Mouse (Mus musculus) kidney, embryonic 16.5 days (tissue): ENCODE results near the gene Mmp28. TPM values are rescaled to one million over a fixed set of nuclear protein-coding genes. Genes with fewer than 3 reads are reported as not detected.
A peak's percentile ranks its signal among the peaks of the same experiment; 100 is the strongest.

Experiments used
- ATAC-seq: fragments of 200-750 bp; cut with Nextera tagmentation; 2 replicates; pipeline ENCODE4 v1.8.0; 2017; ENCODE audit warnings: moderate TSS enrichment; ENCODE audit not compliant: low FRiP score, low TSS enrichment
- H3K27ac ChIP-seq: fragments of 300-500 bp; sonication (generic); 2 replicates; pipeline ENCODE4 v1.5.1; 2014; ENCODE audit warnings: low read length
- H3K27me3 ChIP-seq: fragments of 300-500 bp; sonication (generic); 2 replicates; pipeline ENCODE4 v1.6.1; 2014; ENCODE audit warnings: low read length, control low read depth, mixed read lengths; ENCODE audit not compliant: insufficient read depth
- H3K36me3 ChIP-seq: fragments of 300-500 bp; sonication (generic); 2 replicates; pipeline ENCODE4 v1.6.1; 2014; ENCODE audit warnings: low read length, control low read depth, mixed read lengths; ENCODE audit not compliant: insufficient read depth
- H3K4me1 ChIP-seq: fragments of 300-500 bp; sonication (generic); 2 replicates; pipeline ENCODE4 v1.6.1; 2014; ENCODE audit warnings: low read length, control low read depth, mixed read lengths; ENCODE audit not compliant: insufficient read depth
- H3K4me2 ChIP-seq: fragments of 300-500 bp; sonication (generic); replicated peaks from 2 replicates; pipeline ENCODE4 v1.6.1; 2014; ENCODE audit warnings: low read depth, low read length
- H3K4me3 ChIP-seq: fragments of 300-500 bp; sonication (generic); 2 replicates; pipeline ENCODE4 v1.5.1; 2014; ENCODE audit warnings: mild to moderate bottlenecking, low read length
- H3K9ac ChIP-seq: fragments of 300-500 bp; sonication (generic); replicated peaks from 2 replicates; pipeline ENCODE4 v1.6.1; 2014; ENCODE audit warnings: low read length
- H3K9me3 ChIP-seq: fragments of 300-500 bp; sonication (generic); 2 replicates; pipeline ENCODE4 v1.6.1; 2016; ENCODE audit warnings: low read length, control low read depth
- WGBS: fragments of 180-500 bp; shearing (Covaris S2); extraction: QIAGEN DNeasy Blood & Tissue Kit; methylation state at CpG from one replicate; pipeline ENCODE4 v1.1.7; 2014; 5-methylcytosine and 5-hydroxymethylcytosine counted together
- polyA plus RNA-seq: library from polyadenylated mRNA; unstranded; fragments of >200 nt; fragmentation: Nextera tagmentation; extraction: Ambion mirVana; gene quantifications from 2 replicates; pipeline ENCODE4 v1.2.1, GENCODE M21; 2015

Mmp28 gene
- polyA plus RNA-seq, 1 experiment from 2014 or later, result 1.7 TPM

DNA sequence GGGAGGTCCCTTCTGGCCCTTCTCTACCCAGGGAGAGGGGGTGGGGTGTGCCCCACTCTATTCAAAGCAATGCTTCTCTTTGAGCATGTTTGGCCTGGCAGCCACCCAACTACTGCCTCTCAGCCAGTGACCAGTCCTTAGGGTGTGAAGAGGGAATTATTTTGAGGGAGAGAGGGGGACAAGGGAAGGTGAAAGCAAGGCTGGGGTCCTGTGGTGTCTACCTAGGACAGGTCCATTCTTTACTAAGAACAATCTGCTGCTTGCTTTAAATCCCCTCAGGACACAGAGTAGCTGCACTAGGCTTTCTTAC lies 14.0 kb downstream of the Mmp28 start:
- no peaks in the 10 kb centered on the region for H3K9me3 ChIP-seq
- no peak overlapping the region for H3K9ac ChIP-seq
- H3K4me3 ChIP-seq, result no peak overlapping the region
- no peaks in the 10 kb centered on the region for H3K36me3 ChIP-seq
- peaks cover 18% of the 10 kb centered on the region for H3K27me3 ChIP-seq
- H3K4me2 ChIP-seq, result no peak overlapping the region
- 0 out of 2 replicates have a peak, but pooled peaks have one; percentile 60 for ATAC-seq
- H3K4me1 ChIP-seq, result peaks cover 31% of the 10 kb centered on the region
- peak overlapping the region; percentile 41 for H3K27ac ChIP-seq

DNA sequence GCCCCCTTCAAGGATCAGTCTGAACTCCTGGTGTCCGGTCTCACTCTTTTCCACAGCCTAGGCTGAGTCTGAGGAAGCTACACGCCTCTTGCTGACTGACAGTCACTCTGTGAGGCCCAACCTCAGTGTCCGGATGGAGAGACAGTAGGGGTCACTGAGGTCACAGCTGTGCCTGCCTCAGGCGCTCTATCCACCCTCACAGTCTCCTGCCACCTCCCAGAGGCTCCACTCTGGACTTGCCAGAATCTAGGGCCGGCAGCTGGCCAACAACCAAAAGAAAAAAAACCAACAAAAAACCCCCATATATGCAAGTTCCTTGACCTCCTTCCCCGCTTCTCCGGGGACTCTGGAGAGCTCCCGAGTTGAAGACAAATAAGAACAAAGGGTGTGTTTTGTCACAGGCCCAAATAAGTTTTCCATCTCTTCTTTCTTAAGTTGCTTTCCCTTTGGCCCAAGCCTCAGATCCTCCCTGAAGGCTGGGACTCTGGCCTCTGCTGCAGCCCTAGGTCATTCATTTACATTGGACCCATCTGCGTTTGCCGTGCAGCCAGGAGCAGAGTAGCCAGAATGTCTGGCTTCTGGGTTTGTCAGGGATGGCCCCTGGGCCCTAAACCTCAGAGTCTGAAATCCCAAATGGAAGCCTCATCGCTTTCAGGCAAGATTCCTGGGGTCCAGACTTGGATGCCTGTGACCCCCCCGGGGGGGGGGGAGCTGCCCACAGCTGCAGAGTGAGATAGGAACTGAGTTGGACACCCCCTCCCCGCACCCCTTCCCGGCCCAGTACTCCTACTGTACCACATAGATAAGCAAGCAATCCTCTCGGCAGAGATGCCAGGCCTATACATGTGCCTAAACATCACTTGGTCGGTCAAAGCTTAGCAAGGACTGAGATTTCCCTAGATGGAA lies 14.6 kb downstream of the Mmp28 start:
- H3K9ac ChIP-seq, result no peak overlapping the region
- 44% methylated on average over 16 of the region's 16 CpGs for WGBS
- H3K4me2 ChIP-seq, result no peak overlapping the region
- no peak overlapping the region for H3K4me3 ChIP-seq
- H3K27me3 ChIP-seq, result peaks cover 24% of the 10 kb centered on the region
- H3K27ac ChIP-seq, result peak overlapping the region; percentile 41
- H3K36me3 ChIP-seq, result no peaks in the 10 kb centered on the region
- peaks cover 34% of the 10 kb centered on the region for H3K4me1 ChIP-seq
- H3K9me3 ChIP-seq, result no peaks in the 10 kb centered on the region
- ATAC-seq, result 0 out of 2 replicates have a peak, but pooled peaks have one; percentile 27

DNA sequence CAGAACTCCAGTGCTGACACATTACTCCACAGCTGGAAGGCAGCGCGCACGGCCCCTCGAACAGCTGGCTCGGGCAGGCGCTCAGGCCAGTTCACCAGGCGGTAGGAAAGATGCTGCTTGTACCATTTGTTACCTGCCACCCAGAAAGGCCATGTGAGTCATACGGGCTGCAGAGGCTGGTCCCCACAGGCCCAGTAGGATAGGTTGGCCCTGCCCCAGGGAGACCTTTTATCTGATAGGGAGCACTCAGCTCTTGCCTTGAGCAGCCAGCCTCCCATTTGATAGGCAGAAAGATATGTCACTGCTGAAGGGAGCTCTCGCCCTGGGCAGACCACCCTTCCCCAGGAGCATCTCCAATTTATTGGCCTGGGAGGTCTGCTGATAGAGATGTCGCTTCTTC lies 15.3 kb downstream of the Mmp28 start:
- Histone ChIP-seq H3K27ac (no peak overlapping the region), H3K4me2 (no peak overlapping the region), H3K9me3 (no peaks in the 10 kb centered on the region), H3K9ac (no peak overlapping the region; the same call in 1 of the 2 replicates), H3K4me3 (no peak overlapping the region), H3K27me3 (peaks cover 29% of the 10 kb centered on the region), H3K36me3 (no peaks in the 10 kb centered on the region), H3K4me1 (peaks cover 34% of the 10 kb centered on the region)
- 70% methylated on average over 10 of the region's 10 CpGs for WGBS
- ATAC-seq, result no peak

DNA sequence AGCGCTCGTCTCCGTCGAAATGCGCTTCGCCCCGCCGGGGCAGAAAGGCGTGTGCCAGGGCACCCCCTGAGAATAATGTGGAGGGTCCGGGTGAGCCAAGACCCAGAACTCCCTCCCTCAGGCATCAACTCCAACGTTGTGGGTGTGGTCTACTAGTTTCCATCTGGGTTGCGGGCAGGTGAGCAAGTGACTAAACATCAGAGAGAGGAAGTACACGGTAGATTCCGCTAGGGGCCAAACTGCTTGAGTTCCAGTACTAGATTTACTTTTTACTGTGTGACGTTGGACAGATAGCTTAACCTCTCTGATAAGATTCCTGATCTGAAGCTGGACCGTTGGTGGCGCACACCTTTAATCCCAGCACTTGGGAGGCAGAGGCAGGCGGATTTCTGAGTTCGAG lies 17.9 kb downstream of the Mmp28 start:
- peak overlapping the region; percentile 36 for H3K4me3 ChIP-seq
- 0 out of 2 replicates have a peak overlapping the region, but pooled peaks have one; percentile 29 for H3K9ac ChIP-seq
- 29% methylated on average over 19 of the region's 19 CpGs for WGBS
- peaks cover 46% of the 10 kb centered on the region for H3K27me3 ChIP-seq
- H3K27ac ChIP-seq, result no peak overlapping the region
- no peaks in the 10 kb centered on the region for H3K36me3 ChIP-seq
- H3K4me1 ChIP-seq, result peaks cover 34% of the 10 kb centered on the region
- ATAC-seq, result no peak
- H3K9me3 ChIP-seq, result no peaks in the 10 kb centered on the region
- peak overlapping the region; percentile 45 for H3K4me2 ChIP-seq

DNA sequence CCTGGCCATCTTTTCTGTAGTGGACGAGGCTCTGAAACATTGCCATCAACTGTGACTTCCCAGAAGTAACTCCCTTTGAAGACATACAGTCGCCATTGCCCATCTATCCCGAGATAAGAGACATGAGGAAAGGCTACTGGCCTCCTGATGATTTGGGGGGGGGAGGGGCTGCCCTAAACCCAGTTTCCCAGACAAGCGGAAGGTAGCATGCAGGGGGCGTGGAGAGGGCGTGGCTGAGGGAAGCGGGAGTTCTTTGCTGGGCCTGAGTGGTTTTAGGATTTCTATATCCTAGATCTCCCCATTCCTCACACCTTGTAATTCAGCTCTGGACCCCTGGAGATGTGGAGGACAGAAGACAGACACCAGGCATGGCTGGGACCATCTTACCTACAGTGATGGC lies 19.0 kb downstream of the Mmp28 start:
- Histone ChIP-seq H3K9ac (no peak overlapping the region), H3K4me2 (no peak overlapping the region), H3K4me3 (no peak overlapping the region), H3K27ac (no peak overlapping the region), H3K27me3 (peaks cover 46% of the 10 kb centered on the region), H3K36me3 (no peaks in the 10 kb centered on the region), H3K4me1 (peaks cover 26% of the 10 kb centered on the region), H3K9me3 (no peaks in the 10 kb centered on the region)
- WGBS, result 5% methylated on average over 7 of the region's 7 CpGs
- ATAC-seq, result no peak

DNA sequence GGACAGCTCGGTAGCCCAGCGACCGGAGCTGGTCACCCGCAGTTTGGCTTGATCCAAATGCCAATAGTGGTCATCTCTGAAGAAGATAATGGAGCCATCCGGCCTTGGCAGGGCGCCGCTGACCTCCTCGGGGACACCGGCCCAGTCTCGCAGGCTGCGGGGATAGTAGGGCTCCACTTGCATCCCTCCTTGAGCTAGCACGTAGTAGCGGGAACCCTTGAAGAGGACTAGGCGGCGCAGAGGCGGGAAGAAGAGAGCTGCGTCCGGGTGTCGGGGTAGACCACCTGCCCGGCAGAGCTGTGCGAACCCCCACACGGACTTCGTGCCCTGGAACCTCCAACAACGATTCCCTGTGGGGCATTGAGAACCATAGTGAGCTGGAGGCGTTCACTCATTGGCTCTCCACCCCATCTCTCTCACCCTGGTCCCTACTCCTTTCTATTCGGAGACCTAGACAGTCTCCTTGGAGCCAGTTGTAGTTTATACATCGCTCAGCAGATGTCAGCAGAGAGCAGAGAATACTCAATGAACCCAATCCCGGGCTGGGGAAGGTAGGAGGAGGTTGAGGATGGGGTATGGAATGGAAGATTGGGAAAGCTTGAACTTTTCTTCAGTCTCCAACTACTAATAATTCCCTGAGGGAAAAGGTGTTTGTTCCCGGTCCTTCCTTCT lies 20.1 kb downstream of the Mmp28 start:
- WGBS, result 12% methylated on average over 29 of the region's 29 CpGs
- 0 out of 2 replicates have a peak, but pooled peaks have one; percentile 2 for ATAC-seq
- H3K27me3 ChIP-seq, result peaks cover 46% of the 10 kb centered on the region
- H3K4me1 ChIP-seq, result peaks cover 15% of the 10 kb centered on the region
- H3K4me3 ChIP-seq, result peak overlapping the region; percentile 22; the same call in 1 of the 2 replicates
- peak overlapping the region; percentile 9; the same call in 1 of the 2 replicates for H3K9ac ChIP-seq
- no peaks in the 10 kb centered on the region for H3K36me3 ChIP-seq
- H3K4me2 ChIP-seq, result peak overlapping the region; percentile 38
- H3K27ac ChIP-seq, result no peak overlapping the region
- H3K9me3 ChIP-seq, result no peaks in the 10 kb centered on the region

DNA sequence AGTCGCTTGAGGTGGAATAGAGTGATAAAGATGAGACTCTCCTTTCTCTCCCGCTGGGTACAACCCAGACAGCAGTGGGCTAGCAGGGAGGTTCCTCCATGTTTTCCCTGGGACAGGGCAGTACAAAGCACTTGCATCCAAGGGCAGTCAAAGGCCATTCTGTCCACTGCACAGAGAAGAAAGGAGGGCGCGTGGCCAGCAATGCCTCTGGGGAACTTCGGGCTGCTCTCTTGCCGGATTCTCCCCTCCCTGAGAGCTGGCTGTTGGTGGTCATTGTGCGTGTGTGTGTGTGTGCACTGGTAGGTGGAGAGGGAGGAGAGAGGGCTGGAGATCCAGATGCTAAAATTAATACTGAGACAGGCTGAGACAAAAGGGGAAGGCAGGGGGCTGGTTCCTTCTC lies 21.6 kb downstream of the Mmp28 start:
- Histone ChIP-seq H3K9me3 (no peaks in the 10 kb centered on the region), H3K4me2 (peak overlapping the region; percentile 99), H3K9ac (no peak overlapping the region), H3K27ac (no peak overlapping the region), H3K36me3 (no peaks in the 10 kb centered on the region), H3K4me3 (no peak overlapping the region), H3K4me1 (peaks cover 10% of the 10 kb centered on the region), H3K27me3 (peaks cover 50% of the 10 kb centered on the region)
- 47% methylated on average over 7 of the region's 7 CpGs for WGBS
- ATAC-seq, result no peak

DNA sequence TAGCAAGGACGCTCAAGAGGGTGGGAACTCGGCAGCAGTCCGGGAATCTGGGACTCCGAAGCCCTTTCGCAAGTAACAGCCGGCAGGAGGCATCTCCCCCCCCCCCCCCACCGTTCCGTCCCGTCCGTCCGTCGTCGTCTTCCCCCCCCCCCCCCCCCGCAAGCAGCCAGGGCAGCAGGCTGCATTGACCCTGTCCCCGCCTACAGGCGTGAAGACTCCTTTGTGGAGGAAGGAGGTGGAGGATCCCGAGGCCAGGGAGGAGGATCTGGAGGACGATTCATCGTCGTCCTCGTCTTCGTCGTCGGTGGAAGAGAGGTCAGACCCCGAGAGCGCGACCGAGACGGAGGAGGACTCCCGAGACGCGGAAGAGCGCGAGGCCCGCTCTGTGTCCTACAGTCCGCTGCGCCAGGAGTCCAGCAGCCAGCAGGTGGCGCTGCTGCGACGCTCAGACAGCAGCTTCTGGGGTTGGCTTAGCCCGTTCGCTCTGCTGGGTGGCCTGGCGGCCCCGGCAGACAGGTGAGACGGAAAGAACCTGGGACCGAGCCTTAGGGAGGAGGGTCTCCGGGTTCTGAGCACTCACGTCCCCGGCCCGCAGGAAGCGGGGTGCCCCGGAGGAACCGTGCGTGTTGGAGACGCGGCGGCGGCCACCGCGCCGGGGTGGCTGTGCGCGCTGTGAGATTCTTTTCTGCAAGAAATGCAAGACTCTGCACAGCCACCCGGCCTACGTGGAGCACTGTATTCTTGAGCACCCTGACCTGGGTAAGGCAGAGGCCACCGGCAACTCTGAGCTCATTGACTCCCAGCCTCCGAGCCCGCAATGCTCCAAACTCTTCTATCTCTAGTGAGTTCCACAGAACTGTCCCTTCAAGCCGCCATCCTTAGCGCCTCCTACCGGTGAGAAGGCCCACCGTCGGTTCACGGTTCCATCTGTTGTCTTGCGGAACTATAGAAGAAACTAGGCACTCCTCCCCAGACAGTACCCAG lies 22.5 kb downstream of the Mmp28 start:
- H3K27me3 ChIP-seq, result peaks cover 48% of the 10 kb centered on the region
- H3K27ac ChIP-seq, result no peak overlapping the region
- H3K4me1 ChIP-seq, result peaks cover 10% of the 10 kb centered on the region
- peak overlapping the region; percentile 99 for H3K4me2 ChIP-seq
- WGBS, result under 1% methylated on average over 65 of the region's 75 CpGs
- peak; percentile 93 for ATAC-seq
- H3K9ac ChIP-seq, result peak overlapping the region; percentile 65
- peak overlapping the region; percentile 70 for H3K4me3 ChIP-seq
- H3K36me3 ChIP-seq, result no peaks in the 10 kb centered on the region
- H3K9me3 ChIP-seq, result no peaks in the 10 kb centered on the region

DNA sequence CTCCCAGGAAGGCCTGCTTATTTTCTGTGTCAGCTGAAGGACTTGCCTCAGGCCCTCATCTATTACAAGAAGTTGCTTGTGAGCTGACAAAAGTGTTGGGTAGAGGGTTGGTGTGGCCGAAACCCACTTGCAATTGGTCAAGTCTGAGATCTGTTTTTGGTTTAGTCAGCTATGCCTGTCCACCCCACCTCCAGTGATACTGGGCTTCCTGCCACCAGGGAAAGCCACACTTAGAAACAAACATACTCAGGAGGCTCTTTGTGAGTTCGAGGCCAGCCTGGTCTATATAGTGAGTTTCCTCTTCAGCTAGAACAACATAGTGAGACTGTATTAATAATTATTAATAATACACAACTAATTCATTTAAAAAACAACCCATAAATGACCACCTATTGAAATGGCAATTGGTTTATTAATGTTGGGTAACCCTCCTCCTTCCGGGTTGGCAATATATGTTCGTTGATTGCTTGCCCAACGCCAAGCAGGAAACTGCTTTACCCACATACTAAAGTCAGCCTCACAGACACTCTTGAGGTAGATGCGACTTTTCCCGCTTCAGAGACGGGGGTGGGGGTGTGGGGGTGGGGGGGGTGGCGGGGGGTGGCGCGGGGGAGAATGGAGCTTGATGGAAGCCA lies 23.3 kb downstream of the Mmp28 start:
- no peak overlapping the region for H3K9ac ChIP-seq
- WGBS, result 30% methylated on average over 11 of the region's 11 CpGs

More for the DNA sequence above, 23.3 kb downstream of the Mmp28 start:
- Histone ChIP-seq H3K9me3 (no peaks in the 10 kb centered on the region), H3K27ac (no peak overlapping the region), H3K4me1 (peaks cover 6% of the 10 kb centered on the region), H3K4me3 (peak overlapping the region; percentile 70; the same call in 1 of the 2 replicates), H3K4me2 (peak overlapping the region; percentile 99), H3K36me3 (no peaks in the 10 kb centered on the region), H3K27me3 (peaks cover 39% of the 10 kb centered on the region)
- ATAC-seq, result no peak
